Mouse (Mus musculus): Measurements from ENCODE around the gene Atp11a. TPM values are rescaled to one million over a fixed set of nuclear protein-coding genes. Genes with fewer than 3 reads are reported as not detected.

Gene Atp11a
- total and polyA plus RNA-seq, 3 experiments, result 0.12 to 0.27 (median 0.21) TPM

DNA sequence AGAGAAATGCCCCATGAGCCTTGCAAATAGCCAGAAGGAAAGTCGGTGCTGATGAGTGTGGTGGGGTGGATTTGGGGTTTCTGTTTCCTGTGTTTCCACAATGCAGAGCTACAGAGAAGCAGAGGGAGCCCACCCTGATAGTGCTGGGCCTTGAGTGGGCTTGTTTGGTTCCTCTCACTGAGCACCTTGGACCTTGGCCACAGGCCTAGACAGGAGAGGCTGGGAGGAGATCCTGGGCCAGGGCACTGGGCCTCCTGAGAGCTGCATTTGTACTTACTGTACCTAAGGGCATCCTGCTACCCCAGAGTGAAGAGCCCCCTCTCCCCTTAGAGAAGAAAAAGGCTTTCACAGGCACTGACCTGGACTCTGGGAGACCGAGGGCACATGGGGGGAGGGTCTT, 43.4 kb downstream of the Atp11a start:
- no peaks in the 10 kb centered on the region for H3K9me3 ChIP-seq (replicated peaks; ENCODE audit: low read length)
- H3K79me2 ChIP-seq (replicated peaks; ENCODE audit: control insufficient read depth, extremely low read depth, insufficient read depth, poor library complexity, severe bottlenecking), result no peaks in the 10 kb centered on the region
- no peak overlapping the region for H3K4me3 ChIP-seq (replicated peaks in 1 of 3; ENCODE audit: low read depth in 2 of 3, low read length in 2 of 3, poor library complexity in 1 of 3)
- H3K4me2 ChIP-seq (ENCODE audit: insufficient read depth, low read depth, poor library complexity, severe bottlenecking), result no peak overlapping the region
- no peak overlapping the region for H3K9ac ChIP-seq (ENCODE audit: insufficient read depth, low read depth)
- no peak overlapping the region for H3K27ac ChIP-seq (ENCODE audit: insufficient read depth, low read depth)
- dilution Hi-C loops (cut with MboI; ENCODE audit: extremely low pct_ligation_motif_present, extremely low pct_unique_long_range_greater_than_20kb, low sequenced_read_pairs), result no loop called here
- DNase-seq (ENCODE audit: extremely low read depth), result no peak
- TF ChIP-seq ELF1 (IDR thresholded peaks at IDR 0.05; ENCODE audit: low read depth, low read length) (no peak), ZC3H11A (IDR thresholded peaks at IDR 0.05; ENCODE audit: low read depth, low read length) (no peak), JUN (IDR thresholded peaks at IDR 0.05; ENCODE audit: insufficient read depth, low read depth, low read length) (no peak), TBP (conservative IDR thresholded peaks at IDR 0.05; ENCODE audit: low read depth, low read length) (no peak), HCFC1 (IDR thresholded peaks at IDR 0.05; ENCODE audit: low read depth, low read length) (no peak), MAX (IDR thresholded peaks at IDR 0.05; ENCODE audit: low read length) (no peak), CHD2 (IDR thresholded peaks at IDR 0.05; ENCODE audit: low read length) (no peak), USF1 (IDR thresholded peaks at IDR 0.05; ENCODE audit: low read depth, low read length) (no peak), NRF1 (IDR thresholded peaks at IDR 0.05; ENCODE audit: low read depth, low read length) (no peak), MEF2A (IDR thresholded peaks at IDR 0.05; ENCODE audit: borderline replicate concordance, low read depth, low read length) (no peak), CTCF (conservative IDR thresholded peaks at IDR 0.05 in 1 of 2, IDR thresholded peaks at IDR 0.05 in 1 of 2; ENCODE audit: low read depth in 2 of 2, low read length in 2 of 2) (no peak)
- peaks cover 0 to 4% of the 10 kb centered on the region in 2 experiments; a peak in 2 of 4 replicates for H3K4me1 ChIP-seq (ENCODE audit: control insufficient read depth in 1 of 2, insufficient read depth in 2 of 2)
- in situ Hi-C loops (cut with MboI; ENCODE audit: low pct_ligation_motif_present, low pct_unique_long_range_greater_than_20kb, low sequenced_read_pairs), result no loop called here
- H3K27me3 ChIP-seq (replicated peaks), result peaks cover 87% of the 10 kb centered on the region
- no peaks in the 10 kb centered on the region for H3K36me3 ChIP-seq (replicated peaks in 1 of 2; ENCODE audit: control insufficient read depth in 1 of 2, insufficient read depth in 1 of 2, low read length in 1 of 2)

GRCm38 (mm10) chr8:12801586-12801985, 44.8 kb downstream of the Atp11a start:
- Histone ChIP-seq H3K36me3 (replicated peaks in 1 of 2; ENCODE audit: control insufficient read depth in 1 of 2, insufficient read depth in 1 of 2, low read length in 1 of 2) (no peaks in the 10 kb centered on the region), H3K9ac (ENCODE audit: insufficient read depth, low read depth) (no peak overlapping the region), H3K4me2 (ENCODE audit: insufficient read depth, low read depth, poor library complexity, severe bottlenecking) (no peak overlapping the region), H3K9me3 (replicated peaks; ENCODE audit: low read length) (no peaks in the 10 kb centered on the region), H3K4me1 (ENCODE audit: control insufficient read depth in 1 of 2, insufficient read depth in 2 of 2) (peaks cover 10 to 17% of the 10 kb centered on the region in 2 experiments), H3K27me3 (replicated peaks) (peaks cover 91% of the 10 kb centered on the region), H3K79me2 (replicated peaks; ENCODE audit: control insufficient read depth, extremely low read depth, insufficient read depth, poor library complexity, severe bottlenecking) (no peaks in the 10 kb centered on the region), H3K27ac (ENCODE audit: insufficient read depth, low read depth) (no peak overlapping the region), H3K4me3 (replicated peaks in 1 of 3; ENCODE audit: low read depth in 2 of 3, low read length in 2 of 3, poor library complexity in 1 of 3) (no peak overlapping the region)
- dilution Hi-C loops (cut with MboI; ENCODE audit: extremely low pct_ligation_motif_present, extremely low pct_unique_long_range_greater_than_20kb, low sequenced_read_pairs) (no loop called here), in situ Hi-C loops (cut with MboI; ENCODE audit: low pct_ligation_motif_present, low pct_unique_long_range_greater_than_20kb, low sequenced_read_pairs) (no loop called here)
- no peak for TF ChIP-seq MEF2A (IDR thresholded peaks at IDR 0.05; ENCODE audit: borderline replicate concordance, low read depth, low read length)
- no peak for TF ChIP-seq ETS1 (conservative IDR thresholded peaks at IDR 0.05; ENCODE audit: low read depth, low read length)
- no peak for DNase-seq (ENCODE audit: extremely low read depth)

DNA sequence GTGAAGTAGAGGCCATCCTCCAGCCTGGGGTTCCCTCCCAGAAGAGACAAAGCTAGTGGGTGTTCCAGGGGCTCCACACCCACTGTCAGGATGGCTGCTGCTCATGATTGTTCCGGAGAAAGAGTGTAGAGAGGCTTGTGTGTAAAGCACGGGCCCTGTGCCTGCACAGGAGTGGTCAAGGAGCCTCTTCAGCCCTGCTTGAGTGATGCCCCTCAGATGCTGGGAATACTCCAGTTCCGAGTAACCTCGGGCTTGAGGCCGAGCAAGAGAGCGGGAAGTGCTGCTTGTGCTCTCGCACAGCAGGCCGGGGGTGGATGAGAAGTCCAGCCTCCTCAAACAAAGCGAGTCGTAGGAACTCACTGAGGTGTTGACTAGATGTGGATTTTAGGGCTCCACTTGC, 46.3 kb downstream of the Atp11a start:
- dilution Hi-C loops (cut with MboI; ENCODE audit: extremely low pct_ligation_motif_present, extremely low pct_unique_long_range_greater_than_20kb, low sequenced_read_pairs), result no loop called here
- Histone ChIP-seq H3K4me1 (ENCODE audit: control insufficient read depth in 1 of 2, insufficient read depth in 2 of 2) (peaks cover 19 to 27% of the 10 kb centered on the region in 2 experiments), H3K4me3 (replicated peaks in 1 of 3; ENCODE audit: low read depth in 2 of 3, low read length in 2 of 3, poor library complexity in 1 of 3) (no peak overlapping the region), H3K27me3 (replicated peaks) (peaks cover 97% of the 10 kb centered on the region), H3K79me2 (replicated peaks; ENCODE audit: control insufficient read depth, extremely low read depth, insufficient read depth, poor library complexity, severe bottlenecking) (no peaks in the 10 kb centered on the region), H3K9me3 (replicated peaks; ENCODE audit: low read length) (no peaks in the 10 kb centered on the region), H3K36me3 (replicated peaks in 1 of 2; ENCODE audit: control insufficient read depth in 1 of 2, insufficient read depth in 1 of 2, low read length in 1 of 2) (no peaks in the 10 kb centered on the region), H3K27ac (ENCODE audit: insufficient read depth, low read depth) (no peak overlapping the region), H3K4me2 (ENCODE audit: insufficient read depth, low read depth, poor library complexity, severe bottlenecking) (no peak overlapping the region), H3K9ac (ENCODE audit: insufficient read depth, low read depth) (no peak overlapping the region)
- TF ChIP-seq MEF2A (IDR thresholded peaks at IDR 0.05; ENCODE audit: borderline replicate concordance, low read depth, low read length) (no peak), MAX (IDR thresholded peaks at IDR 0.05; ENCODE audit: low read length) (no peak), JUN (IDR thresholded peaks at IDR 0.05; ENCODE audit: insufficient read depth, low read depth, low read length) (no peak), POLR2AphosphoS2 (IDR thresholded peaks at IDR 0.05; ENCODE audit: low read depth, low read length) (no peak), GABPA (IDR thresholded peaks at IDR 0.05; ENCODE audit: insufficient replicate concordance, low read depth, low read length) (no peak), ELF1 (IDR thresholded peaks at IDR 0.05; ENCODE audit: low read depth, low read length) (no peak), IRF4 (IDR thresholded peaks at IDR 0.05; ENCODE audit: low read depth, low read length) (no peak), MAFK (IDR thresholded peaks at IDR 0.05; ENCODE audit: insufficient replicate concordance, low read length) (no peak), CTCF (conservative IDR thresholded peaks at IDR 0.05 in 1 of 2, IDR thresholded peaks at IDR 0.05 in 1 of 2; ENCODE audit: low read depth in 2 of 2, low read length in 2 of 2) (no peak), TBP (conservative IDR thresholded peaks at IDR 0.05; ENCODE audit: low read depth, low read length) (no peak), BHLHE40 (IDR thresholded peaks at IDR 0.05; ENCODE audit: low read depth, low read length) (no peak), ZC3H11A (IDR thresholded peaks at IDR 0.05; ENCODE audit: low read depth, low read length) (no peak), SIN3A (IDR thresholded peaks at IDR 0.05; ENCODE audit: low read length) (no peak), NRF1 (IDR thresholded peaks at IDR 0.05; ENCODE audit: low read depth, low read length) (no peak), ZMIZ1 (IDR thresholded peaks at IDR 0.05; ENCODE audit: low read depth, low read length) (no peak), MXI1 (IDR thresholded peaks at IDR 0.05; ENCODE audit: low read depth, low read length) (no peak)
- in situ Hi-C loops (cut with MboI; ENCODE audit: low pct_ligation_motif_present, low pct_unique_long_range_greater_than_20kb, low sequenced_read_pairs), result no loop called here
- DNase-seq (ENCODE audit: extremely low read depth), result no peak
